Mouse (Mus musculus) kidney, adult 2 months (tissue): ENCODE measurements at regions not wholly inside any gene's neighbourhood (a gene's known extent, or its start where the extent isn't known, plus 50 kb on each side); places are given as distances from the start of the nearest gene placed in this dataset.

Experiments
- DNase-seq: peaks from one replicate; pipeline ENCODE4 v3.0.0; 2021
- H3K27ac ChIP-seq: fragments of 200-500 bp; 2 replicates; pipeline ENCODE4 v1.5.1; 2012; ENCODE audit warnings: low read depth, low read length, control low read depth, inconsistent platforms; ENCODE audit not compliant: insufficient read depth
- H3K27me3 ChIP-seq: fragments of 200-500 bp; replicated peaks from 2 replicates; pipeline ENCODE4 v1.6.1; 2012; ENCODE audit warnings: mild to moderate bottlenecking, moderate library complexity, low read length, inconsistent platforms; ENCODE audit not compliant: control insufficient read depth, insufficient read depth
- H3K36me3 ChIP-seq: fragments of 200-500 bp; 2 replicates; pipeline ENCODE4 v1.6.1; 2012; ENCODE audit warnings: mild to moderate bottlenecking, moderate library complexity, low read length, inconsistent platforms; ENCODE audit not compliant: control insufficient read depth, insufficient read depth
- H3K4me1 ChIP-seq: fragments of 200-500 bp; 2 replicates; pipeline ENCODE4 v1.6.1; 2011; ENCODE audit warnings: low read length; ENCODE audit not compliant: control insufficient read depth, insufficient read depth
- H3K4me3 ChIP-seq: fragments of 200-500 bp; 2 replicates; pipeline ENCODE4 v1.5.1; 2011; ENCODE audit warnings: mild to moderate bottlenecking, low read depth, low read length, control low read depth; ENCODE audit not compliant: insufficient read depth
- CTCF ChIP-seq: fragments of 200-500 bp; conservative IDR thresholded peaks from 2 replicates; pipeline ENCODE4 v1.5.1; 2011; ENCODE audit warnings: low read depth, mild to moderate bottlenecking, control low read depth, low read length, moderate library complexity, mixed read lengths; ENCODE audit not compliant: insufficient read depth, insufficient read length
- POLR2A ChIP-seq: fragments of 200-500 bp; IDR thresholded peaks from one replicate; pipeline ENCODE4 v1.6.1; 2011; ENCODE audit warnings: low read depth, low read length, control low read depth
- WGBS: fragments of 180-500 bp; shearing (Covaris S2); methylation state at CpG from one replicate; pipeline ENCODE4 v1.1.7; 2018; 5-methylcytosine and 5-hydroxymethylcytosine counted together

DNA sequence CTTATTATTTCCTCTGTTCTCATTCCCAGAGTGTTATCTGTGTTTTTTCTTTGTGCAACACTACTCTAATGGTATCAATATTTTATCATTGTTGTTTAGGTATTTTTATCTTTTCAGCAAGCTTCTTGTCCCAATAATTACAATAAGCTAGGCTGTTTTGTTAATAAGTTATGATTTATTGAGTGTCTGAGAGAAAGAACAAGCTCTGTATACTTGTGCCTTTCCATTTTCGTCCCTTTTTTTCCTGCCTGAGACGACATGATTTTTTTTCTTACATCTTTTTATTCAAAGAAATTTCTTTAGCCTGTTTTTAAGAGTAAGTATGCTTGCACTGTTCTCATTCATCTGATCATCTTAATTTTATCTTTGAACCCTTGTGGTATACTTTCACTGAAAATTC, 904.1 kb downstream of the A830018L16Rik start:
- H3K4me1 ChIP-seq, result no peaks in the 10 kb centered on the region
- DNase-seq, result no peak
- TF ChIP-seq POLR2A, result no peak
- TF ChIP-seq CTCF, result no peak
- 77% methylated on average over 2 of the region's 2 CpGs for WGBS
- no peak overlapping the region for H3K27ac ChIP-seq
- no peaks in the 10 kb centered on the region for H3K27me3 ChIP-seq
- no peaks in the 10 kb centered on the region for H3K36me3 ChIP-seq
- no peak overlapping the region for H3K4me3 ChIP-seq

DNA sequence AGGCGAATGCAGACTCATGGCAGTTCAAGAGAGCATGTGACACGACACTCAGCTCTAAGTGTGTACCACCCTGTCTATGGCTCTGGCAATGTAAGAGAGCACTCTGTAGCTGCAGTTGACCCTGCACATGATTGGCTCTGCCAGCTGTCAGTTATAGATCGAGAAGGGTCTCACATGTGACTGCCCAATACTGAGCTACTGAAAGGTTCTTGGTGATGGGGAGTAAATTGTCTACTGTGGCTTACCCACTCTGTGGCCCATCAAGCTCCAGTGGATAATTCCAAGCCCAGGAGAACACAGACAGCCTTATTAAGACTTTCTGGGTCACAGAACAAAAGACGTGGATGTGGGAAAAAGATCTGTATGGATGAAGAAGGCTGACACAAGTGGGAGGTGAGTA, 920.3 kb downstream of the A830018L16Rik start:
- DNase-seq, result no peak
- Histone ChIP-seq H3K27ac (no peak overlapping the region), H3K36me3 (no peaks in the 10 kb centered on the region), H3K4me1 (no peaks in the 10 kb centered on the region), H3K4me3 (no peak overlapping the region), H3K27me3 (no peaks in the 10 kb centered on the region)
- WGBS, result 79% methylated on average over 4 of the region's 4 CpGs
- no peak for TF ChIP-seq POLR2A
- no peak for TF ChIP-seq CTCF

DNA sequence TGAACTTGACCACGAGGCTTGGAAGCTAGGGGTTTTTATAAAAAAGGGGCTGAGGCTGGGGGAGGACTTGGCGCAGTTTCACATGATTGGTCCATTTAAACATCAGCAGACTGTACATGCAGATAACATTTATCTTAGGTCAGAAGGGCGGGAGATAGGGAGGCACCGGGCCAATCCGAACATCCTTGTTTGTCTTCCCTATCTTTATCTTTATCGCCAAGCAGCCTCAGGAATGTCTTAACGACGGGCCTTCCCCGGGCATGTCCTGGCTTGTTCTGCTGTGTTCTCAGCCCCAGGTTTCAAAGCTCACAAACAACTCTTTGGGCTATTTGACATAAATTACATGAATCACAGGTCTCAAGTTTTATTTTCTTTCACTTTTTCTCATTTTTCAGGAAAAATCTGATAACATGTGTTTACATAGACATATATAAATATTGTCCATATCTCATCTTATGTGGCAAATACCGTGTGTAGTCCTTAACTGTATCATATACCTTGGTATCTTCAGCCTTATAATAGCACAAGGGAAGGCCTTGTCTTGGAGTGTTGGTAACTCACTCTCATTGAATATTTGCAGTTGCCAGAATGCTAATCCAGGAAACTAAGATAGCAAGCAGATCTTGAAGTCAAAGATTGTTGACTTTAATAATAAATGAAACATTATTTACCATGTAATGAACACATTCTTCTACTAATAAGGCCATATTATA, 931.0 kb downstream of the A830018L16Rik start:
- no peak overlapping the region for H3K27ac ChIP-seq
- H3K27me3 ChIP-seq, result no peaks in the 10 kb centered on the region
- no peak overlapping the region for H3K4me3 ChIP-seq
- no peaks in the 10 kb centered on the region for H3K36me3 ChIP-seq
- no peak for DNase-seq
- 84% methylated on average over 10 of the region's 10 CpGs for WGBS
- no peaks in the 10 kb centered on the region for H3K4me1 ChIP-seq
- no peak for TF ChIP-seq POLR2A
- TF ChIP-seq CTCF, result no peak

DNA sequence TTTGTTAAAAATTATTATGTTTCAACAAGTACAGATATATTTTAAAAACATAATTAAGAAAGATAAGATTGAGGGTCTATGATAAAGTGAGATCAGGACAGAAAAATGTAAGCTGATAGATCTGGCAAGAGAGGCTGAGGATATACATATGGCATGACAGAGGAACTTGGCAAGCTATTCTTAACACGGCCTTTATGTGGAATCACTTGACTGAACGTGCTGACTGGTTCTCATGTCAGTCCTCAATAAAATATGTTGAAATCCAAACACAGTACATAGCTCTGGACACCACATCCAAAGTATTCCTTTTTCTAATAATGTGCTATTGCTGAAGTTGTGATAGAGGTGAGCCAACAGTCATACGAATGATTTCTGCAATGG, 931.5 kb downstream of the A830018L16Rik start:
- no peak for DNase-seq
- TF ChIP-seq POLR2A (no peak), CTCF (no peak)
- Histone ChIP-seq H3K4me3 (no peak overlapping the region), H3K27me3 (no peaks in the 10 kb centered on the region), H3K36me3 (no peaks in the 10 kb centered on the region), H3K4me1 (no peaks in the 10 kb centered on the region), H3K27ac (no peak overlapping the region)
- 70% methylated on average over 3 of the region's 3 CpGs for WGBS

DNA sequence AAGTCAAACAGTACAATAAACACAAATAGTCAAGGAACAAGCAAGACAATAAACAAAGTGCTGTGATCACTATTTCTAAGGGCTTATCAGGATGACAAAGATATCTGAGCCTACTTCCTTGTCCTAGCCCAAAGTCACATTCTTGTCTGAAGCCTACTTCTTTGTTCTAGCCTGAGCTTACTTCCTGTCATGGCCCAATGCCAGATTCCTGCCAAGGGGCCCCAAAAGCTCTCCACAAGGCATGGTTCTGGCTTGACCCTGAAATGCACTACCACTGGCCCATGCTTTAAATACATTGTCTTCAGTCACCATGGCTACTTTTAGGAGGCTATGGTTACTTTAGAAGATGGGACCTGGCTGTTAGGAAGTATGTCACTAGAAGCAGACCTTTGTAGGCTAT, 940.6 kb downstream of the A830018L16Rik start:
- Histone ChIP-seq H3K4me3 (no peak overlapping the region), H3K27ac (no peak overlapping the region), H3K27me3 (no peaks in the 10 kb centered on the region), H3K36me3 (no peaks in the 10 kb centered on the region), H3K4me1 (no peaks in the 10 kb centered on the region)
- TF ChIP-seq CTCF (no peak), POLR2A (no peak)
- no peak for DNase-seq

DNA sequence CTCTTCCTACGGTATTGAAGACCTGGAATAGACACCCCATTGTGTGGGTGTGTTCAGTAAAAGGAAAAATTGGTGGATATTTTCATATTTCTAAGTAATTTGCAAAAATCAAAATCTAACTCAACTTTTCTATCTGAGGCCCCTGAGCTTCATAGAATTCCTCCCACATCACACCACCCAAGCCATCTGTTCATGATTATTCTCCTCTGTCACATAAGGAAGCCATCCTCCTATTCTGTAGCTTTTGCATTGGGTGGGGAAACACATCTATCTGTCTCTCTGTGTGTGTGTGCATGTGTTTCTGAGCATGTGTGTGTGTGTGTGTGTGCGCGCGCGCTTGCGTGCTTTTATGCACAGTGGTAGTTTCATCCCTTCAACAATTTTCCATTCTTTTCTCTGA, 954.0 kb downstream of the A830018L16Rik start:
- no peak for TF ChIP-seq POLR2A
- no peak for TF ChIP-seq CTCF
- 97% methylated on average over 6 of the region's 6 CpGs for WGBS
- H3K36me3 ChIP-seq, result no peaks in the 10 kb centered on the region
- no peaks in the 10 kb centered on the region for H3K27me3 ChIP-seq
- no peaks in the 10 kb centered on the region for H3K4me1 ChIP-seq
- no peak overlapping the region for H3K27ac ChIP-seq
- DNase-seq, result no peak
- no peak overlapping the region for H3K4me3 ChIP-seq

DNA sequence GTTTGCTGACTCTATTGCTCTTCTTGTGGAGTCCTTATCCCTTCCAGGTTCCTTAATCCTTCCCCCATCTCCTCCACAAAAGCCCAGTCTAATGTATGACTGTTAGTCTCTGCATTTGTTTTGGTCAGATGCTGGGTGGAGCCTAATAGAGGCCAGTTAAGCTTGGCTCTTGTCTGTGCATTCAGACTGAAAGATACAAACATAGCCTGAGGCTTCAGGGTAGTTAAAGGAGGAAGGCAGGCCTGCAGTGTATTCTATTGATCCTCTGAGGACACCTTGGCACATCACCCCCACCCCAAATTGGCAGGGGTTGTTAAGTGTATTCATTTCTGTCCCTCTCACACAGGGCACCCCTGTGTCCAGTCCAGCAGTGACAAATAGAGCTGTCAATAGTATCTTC, 959.1 kb downstream of the A830018L16Rik start:
- Histone ChIP-seq H3K4me1 (no peaks in the 10 kb centered on the region), H3K27me3 (no peaks in the 10 kb centered on the region), H3K27ac (no peak overlapping the region), H3K36me3 (no peaks in the 10 kb centered on the region), H3K4me3 (no peak overlapping the region)
- no peak for TF ChIP-seq POLR2A
- TF ChIP-seq CTCF, result no peak
- no peak for DNase-seq
